Mouse (Mus musculus) skeletal muscle tissue, adult 2 months (tissue): ENCODE measurements at regions not wholly inside any gene's neighbourhood (a gene's known extent, or its start where the extent isn't known, plus 50 kb on each side); places are given as distances from the start of the nearest gene placed in this dataset.

ENCODE experiments used
- DNase-seq: peaks from one replicate; pipeline ENCODE4 v3.0.0-alpha.2; 2012; ENCODE audit warnings: low read depth, low spot score

- DNase-seq = no peak
Measured at GRCm38 (mm10) chr7:36420741-36421140, 277.2 kb upstream of the Tshz3 start.

DNA sequence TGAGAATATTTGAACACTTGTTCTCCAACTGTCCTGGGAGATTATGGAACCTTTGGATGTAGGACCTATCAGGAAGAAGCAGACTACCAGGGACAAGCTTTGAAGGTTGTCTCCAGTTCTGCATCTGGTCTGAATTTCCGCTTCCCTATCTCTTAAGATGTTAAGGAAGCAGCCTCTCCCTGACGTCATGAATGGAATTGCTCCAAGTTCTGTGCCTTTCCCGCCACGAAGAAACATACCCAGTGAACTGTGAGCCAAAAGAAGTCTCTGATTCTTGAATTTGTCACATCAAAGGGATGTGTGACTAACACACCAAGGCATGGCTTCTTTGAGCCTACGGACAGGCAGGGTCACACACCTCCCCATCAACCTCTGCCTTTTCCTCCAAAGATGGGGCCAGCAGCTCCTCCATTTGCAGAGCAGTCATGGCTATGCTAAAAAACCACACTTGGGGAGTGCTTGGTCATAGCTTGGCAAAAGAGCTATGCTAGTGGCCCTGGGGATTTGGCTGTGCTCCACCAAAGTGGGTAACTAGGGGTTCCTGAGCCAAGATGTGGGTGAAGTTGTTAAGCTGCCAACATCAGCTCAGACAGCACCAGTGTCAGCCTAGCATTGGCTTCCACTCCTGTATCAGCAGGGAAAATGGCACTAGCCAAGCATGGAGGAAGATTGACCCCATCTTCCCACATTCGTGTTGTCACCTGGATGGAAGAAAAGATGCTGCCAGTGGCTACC is 248.6 kb upstream of the Tshz3 start:
- DNase-seq = no peak

DNA sequence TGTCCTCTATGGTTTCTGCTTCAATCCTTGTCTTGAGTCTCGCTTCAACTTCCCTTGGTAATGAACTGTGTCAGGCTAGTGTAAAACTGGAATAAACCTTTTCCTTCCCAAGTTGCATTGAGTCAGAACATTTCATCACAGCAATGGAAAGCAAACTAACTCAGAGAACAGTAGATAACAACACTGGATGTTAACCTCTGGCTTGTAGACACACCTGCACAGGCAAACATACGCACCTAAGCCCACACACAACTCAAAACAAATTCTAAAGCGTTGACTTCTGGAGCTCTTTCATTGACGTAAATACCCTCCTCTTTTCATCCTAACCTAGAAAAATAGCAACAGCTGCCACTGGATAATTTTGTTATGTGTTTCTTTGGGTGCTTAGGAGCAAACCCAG is 244.1 kb upstream of the Tshz3 start:
- no peak for DNase-seq

DNA sequence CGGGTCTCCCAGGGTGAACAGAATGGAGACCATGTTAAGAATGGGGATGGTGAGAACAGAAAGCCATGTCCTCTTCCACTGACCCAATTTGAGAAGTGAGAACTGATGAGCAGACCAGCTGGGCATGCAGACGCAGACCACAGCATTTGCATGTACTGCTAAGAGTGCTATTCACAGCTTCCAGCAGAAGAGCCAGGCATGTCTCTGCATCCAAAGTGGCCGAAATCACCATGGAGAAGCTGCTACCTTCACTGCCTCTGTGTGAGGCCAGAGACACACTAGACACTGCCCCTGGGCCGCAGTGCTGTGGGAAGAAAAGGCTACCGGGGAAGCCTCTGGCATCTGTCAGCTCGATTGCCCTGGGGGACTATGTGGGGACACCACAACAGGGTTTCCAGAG is 241.8 kb upstream of the Tshz3 start:
- DNase-seq = no peak

GRCm38 (mm10) chr7:36462422-36462833 is 235.5 kb upstream of the Tshz3 start:
- no peak for DNase-seq

DNA sequence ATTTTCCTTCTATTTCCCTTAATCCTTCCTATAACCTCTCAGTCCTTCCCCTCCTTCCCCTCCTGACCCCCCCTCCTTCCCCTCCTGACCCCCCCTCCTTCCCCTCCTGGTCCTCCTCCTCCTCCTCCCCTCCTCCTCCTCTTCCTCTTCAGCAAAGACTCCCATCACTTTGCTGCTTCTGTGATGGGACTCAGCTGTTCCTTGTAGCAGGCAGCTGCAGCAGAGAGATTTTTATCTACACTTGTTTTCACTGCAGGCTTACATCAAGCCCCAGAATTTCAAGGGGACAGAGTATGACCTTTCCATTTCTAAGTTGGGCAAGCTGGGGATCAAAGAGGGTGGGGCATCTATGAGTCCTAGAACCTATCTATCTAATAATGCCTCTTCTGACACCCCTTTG is 228.5 kb upstream of the Tshz3 start:
- no peak for DNase-seq

DNA sequence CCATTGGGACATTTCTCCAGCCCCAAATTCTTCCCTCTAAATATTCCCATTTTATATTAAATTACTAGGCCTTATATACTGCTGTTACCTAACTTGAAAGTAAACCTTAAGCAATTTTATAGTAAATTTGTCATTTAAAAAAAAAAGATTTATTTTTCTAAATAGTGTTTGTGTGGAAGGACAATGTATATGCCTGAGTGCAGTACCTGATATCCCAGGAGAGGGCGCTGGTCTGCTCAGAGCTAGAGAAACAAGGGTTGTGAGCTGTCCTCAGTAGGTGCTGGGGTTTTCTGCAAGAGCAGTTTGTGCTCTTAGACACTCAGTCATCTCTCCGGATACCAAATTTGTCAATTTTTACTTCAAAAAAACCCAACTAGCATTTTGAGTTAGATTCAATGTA is 224.4 kb upstream of the Tshz3 start:
- no peak for DNase-seq

DNA sequence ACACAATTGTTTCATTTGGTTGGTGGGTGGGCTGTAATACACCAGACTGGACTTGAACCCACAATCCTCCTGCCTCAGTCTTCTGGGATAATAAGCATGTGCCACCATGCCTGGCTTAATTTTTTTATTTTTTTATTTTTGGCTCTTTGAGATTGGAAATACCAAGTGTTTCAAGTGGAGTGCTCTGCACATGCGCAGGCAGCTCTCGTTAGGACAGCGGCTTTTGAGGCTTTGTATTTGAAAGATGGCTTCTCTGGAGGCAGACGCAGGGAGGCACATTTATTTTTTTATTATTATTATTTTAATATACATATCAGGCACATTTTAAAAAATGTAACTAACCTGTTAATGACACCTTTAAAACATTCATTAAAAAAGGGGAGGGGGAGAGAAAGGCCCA is 221.5 kb upstream of the Tshz3 start:
- DNase-seq = no peak

- DNase-seq = no peak
Measured at GRCm38 (mm10) chr7:36476851-36477644, 220.9 kb upstream of the Tshz3 start.

- DNase-seq = no peak
Measured at GRCm38 (mm10) chr7:36488155-36488554, 209.8 kb upstream of the Tshz3 start.

DNA sequence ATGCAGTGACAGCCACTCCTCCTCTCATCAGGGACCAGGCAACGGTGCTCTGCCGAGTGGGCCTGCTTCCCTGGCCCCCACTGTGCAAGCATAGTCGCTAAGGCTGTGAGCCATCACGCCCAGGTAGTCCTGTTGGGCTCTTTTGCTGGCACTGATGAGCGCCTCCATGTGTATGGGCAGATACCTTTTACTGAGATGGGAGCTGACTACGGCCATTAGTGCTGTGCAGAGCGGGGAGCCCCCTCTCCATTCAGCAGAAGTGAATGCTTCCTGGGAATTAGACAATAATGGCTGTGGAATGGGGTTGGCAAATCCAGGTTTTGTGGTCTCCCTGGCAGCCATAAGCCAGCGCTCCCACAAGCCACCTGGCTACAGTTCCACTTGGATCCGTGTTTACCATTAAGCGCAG is 206.7 kb upstream of the Tshz3 start:
- DNase-seq = no peak

- no peak for DNase-seq
Measured at GRCm38 (mm10) chr7:36504010-36504875, 193.7 kb upstream of the Tshz3 start.

DNA sequence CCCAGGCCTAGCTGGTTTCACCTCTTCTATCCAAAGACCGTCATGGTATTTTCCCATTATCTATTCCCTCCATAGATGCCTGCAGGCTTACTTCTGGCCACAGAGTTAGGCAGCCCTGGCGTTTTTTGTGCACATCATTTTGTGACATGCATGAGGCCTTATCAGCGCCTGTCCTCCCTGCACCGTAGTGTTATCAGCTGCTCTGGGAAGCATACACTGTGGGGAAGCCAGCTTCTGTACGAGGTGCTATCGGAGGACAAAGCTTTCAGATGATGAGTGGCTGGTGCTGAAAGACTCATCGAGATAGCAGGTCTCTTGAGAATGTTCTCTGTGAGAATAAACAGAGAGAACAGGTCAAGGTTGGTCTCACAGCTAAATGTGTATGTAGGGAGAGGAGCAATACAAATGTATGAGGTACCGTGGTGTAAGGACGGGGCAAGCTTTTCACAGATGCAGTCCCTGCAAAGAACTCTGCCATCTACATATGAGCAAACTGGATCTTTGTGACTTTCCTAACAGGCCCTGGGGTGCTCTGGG is 190.0 kb upstream of the Tshz3 start:
- DNase-seq = no peak

GRCm38 (mm10) chr7:36513680-36514079 is 184.2 kb upstream of the Tshz3 start:
- no peak for DNase-seq

DNA sequence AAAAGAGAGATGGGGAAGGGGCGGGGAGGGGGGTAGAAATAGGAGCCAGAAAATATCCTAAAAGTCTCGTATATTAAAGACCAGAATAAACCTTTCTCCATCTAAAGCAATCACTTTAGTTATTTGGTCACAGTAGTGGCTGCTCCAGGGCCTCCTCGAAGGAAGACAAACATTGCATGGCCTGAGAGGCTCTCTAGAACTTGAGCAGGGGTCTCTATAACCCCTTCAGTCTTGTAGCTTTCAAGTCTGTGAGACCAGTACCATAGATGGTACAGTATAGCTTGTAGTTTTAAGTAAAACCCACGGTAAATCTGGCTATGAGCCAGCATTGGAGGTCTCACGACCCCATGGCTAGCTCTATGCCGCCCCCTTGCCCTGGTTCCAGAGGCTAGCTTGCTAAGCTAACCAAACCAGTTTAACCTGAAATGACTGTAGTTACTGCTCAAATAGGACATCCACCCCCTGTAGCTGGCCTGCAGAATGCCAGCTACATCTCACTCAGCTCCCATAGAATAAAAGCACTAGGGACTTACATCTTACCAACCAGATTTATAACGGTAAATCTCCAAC is 181.7 kb upstream of the Tshz3 start:
- DNase-seq = no peak

DNA sequence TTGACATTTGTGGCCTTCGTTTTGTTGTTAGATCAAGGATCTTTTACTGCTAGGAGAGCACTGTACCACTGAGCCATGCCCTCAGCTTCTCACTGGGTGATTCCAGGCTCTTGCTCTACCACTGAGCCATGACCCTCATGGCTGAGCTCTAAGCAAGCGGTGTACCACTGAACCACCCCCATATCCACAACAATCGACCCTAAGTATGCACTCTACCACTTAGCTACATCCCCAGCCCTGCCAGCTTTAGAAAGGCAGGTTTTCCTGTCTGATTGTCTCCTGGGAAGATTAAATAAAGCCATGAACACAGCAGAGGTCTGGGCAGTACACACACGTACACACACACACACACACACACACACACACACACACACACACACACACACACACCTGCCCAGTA is 178.9 kb upstream of the Tshz3 start:
- DNase-seq = no peak

GRCm38 (mm10) chr7:36522960-36523359 is 175.0 kb upstream of the Tshz3 start:
- no peak for DNase-seq

GRCm38 (mm10) chr7:36526148-36526547 is 171.8 kb upstream of the Tshz3 start:
- no peak for DNase-seq

DNA sequence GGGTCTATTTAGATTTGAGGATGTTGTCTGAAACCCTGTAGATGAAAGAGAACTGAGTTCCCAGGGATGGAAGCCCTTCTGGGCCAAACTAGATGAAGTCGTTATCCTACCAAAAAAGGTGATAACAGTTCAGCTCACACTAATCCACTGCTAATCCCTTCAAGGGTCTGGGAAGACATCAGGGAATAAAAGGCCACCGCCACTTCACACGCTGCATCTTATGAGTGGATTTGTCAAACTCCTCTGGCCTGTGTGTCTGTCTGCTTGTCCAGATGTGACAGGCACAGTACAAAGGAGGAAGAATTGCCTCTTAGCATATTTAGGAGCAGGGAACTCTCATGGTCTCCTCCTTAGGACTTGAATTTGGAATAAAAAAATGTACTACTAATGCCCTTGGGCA is 171.2 kb upstream of the Tshz3 start:
- DNase-seq = no peak

GRCm38 (mm10) chr7:36529504-36530065 is 168.3 kb upstream of the Tshz3 start:
- no peak for DNase-seq

DNA sequence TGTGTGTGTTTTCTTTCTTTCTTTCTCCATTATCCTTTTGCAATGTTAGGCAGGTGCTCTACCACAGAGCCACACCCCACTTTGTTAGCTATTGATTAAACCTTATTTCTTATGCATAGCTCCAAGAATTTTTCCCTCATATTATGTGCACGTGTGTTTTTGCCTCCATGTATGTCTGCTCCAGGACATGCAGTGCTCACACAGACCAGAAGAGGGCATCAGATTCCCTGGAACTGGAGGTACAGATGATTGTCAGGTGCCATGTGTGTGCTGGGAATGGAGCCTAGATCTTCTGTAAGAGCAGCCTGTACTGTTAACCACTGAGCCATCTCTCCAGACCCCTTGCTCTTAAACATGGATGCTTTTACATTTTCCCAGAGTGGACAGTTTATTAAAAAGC is 166.4 kb upstream of the Tshz3 start:
- no peak for DNase-seq
